Mouse (Mus musculus): ENCODE measurements around the gene Nedd9.

The Nedd9 gene

GRCm38 (mm10) chr13:41337407-41337806, 149.8 kb downstream of the Nedd9 start:
- no peak for DNase-seq

GRCm38 (mm10) chr13:41336260-41336659, 150.9 kb downstream of the Nedd9 start:
- DNase-seq = no peak

DNA sequence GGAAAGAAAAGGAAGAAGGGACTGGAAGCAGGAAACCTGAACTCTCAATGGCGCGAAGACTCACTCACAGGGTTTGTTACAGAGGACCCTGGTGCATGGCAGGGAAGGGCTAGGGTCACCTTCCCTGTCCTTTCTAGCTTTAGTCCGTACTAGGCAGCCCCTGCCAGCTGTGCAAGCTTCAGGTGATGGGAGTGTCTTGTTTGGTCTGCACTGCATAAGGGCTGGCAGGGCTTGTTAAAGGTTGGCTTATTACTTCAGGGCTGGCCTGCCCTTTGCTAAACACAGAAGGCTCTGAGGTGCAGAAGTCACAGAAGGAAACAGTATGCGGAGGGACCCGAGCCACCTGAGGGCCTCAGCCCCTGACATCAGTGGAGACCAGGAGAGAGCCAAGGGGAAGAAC, 151.4 kb downstream of the Nedd9 start:
- DNase-seq = no peak

- DNase-seq = no peak
Measured at GRCm38 (mm10) chr13:41334641-41335000, 152.5 kb downstream of the Nedd9 start.

DNA sequence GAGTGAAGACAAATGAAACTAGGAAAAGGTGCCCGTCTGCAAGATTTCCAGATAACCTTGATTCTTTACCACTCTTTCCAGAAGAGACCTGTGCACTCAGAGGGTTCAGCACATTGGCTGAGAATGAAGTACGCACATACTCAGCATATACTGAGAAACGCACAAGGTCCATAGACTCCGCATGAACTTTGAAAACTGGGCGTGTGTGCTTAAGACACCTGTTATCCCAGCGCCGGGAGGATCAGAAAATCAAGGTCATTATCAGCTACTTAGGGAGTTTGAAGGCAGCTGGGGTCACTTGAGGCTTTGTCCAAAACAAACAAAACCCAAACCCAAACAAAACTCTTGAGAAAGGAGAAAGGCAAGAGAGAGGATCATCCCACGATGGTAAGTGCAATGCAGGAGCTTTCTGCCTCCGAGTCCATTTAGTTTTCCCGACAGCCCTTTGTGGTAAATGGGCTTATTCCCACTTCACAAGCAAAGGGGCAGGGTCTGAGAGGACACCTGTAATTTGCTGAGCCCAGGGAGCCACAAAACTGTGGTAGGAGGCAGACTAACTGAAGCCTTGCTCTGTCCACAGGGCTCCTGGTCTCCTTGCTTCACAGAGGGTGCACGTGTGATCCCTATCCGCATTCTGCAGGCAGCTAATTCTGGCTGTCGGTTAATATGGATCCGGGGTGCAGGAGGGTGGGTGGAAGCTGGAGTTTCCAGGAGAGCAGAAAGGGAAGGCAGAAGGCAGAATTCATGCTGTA, 153.1 kb downstream of the Nedd9 start:
- no peak for DNase-seq

DNA sequence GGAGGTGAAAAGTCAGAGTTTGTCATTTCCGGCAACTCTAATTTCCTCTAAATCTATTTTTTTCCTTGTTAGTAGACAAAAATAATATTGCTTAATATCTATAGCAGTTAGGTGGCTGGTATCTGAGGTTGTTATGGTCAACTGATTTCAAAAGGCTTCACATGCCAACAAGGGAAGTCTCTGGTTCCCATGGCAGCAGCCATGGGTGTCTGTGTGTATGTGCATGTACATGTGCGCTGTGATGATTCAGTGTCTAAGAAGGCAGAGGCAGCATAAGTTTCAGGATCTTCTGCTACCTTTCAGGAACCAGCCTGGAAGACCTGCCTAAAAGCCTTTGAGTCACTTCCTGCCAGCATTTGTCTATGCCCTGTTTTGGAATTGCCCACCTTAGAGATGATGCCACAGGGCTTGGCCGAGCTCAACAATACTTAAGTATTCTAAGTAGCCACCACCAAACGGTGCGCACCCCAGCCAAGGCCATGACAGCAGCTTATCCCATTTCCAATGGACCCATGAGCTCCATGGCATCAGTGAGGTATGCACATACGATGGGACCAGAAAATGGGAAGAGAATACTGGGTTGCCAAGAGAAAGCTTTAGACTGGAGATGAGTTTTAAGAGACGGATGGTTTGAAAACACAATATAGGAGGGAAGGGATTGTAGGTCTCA, 155.4 kb downstream of the Nedd9 start:
- no peak for DNase-seq

GRCm38 (mm10) chr13:41330589-41331345, 156.4 kb downstream of the Nedd9 start:
- DNase-seq = no peak

DNA sequence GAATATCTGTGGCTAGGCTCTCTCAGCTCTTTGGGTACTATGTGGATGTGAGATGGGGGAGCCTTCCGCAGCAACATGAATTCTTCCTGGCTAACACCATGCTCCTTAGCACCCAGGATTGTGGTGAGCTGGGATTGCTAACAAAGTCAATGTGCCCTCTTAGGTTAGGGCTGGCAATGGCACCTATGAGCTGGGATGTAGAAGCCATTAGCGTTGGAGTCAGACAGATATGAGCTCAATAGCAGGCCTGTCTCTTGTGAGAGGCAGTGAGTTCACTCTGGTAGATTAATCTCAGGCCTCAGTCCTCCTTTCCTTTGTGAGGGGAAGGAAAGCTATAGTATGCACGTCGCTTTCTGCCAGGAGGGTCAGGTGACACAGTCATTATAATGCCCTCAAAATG, 157.1 kb downstream of the Nedd9 start:
- no peak for DNase-seq

GRCm38 (mm10) chr13:41328481-41328880, 158.7 kb downstream of the Nedd9 start:
- no peak for DNase-seq

GRCm38 (mm10) chr13:41327546-41327945, 159.6 kb downstream of the Nedd9 start:
- no peak for DNase-seq

- no peak for DNase-seq
Measured at GRCm38 (mm10) chr13:41326134-41326533, 161.0 kb downstream of the Nedd9 start.

- no peak for DNase-seq
Measured at GRCm38 (mm10) chr13:41325346-41325745, 161.8 kb downstream of the Nedd9 start.

- no peak for DNase-seq
Measured at GRCm38 (mm10) chr13:41324631-41325030, 162.5 kb downstream of the Nedd9 start.

- DNase-seq = no peak
Measured at GRCm38 (mm10) chr13:41321433-41321832, 165.7 kb downstream of the Nedd9 start.

GRCm38 (mm10) chr13:41320749-41321148, 166.4 kb downstream of the Nedd9 start:
- no peak for DNase-seq

DNA sequence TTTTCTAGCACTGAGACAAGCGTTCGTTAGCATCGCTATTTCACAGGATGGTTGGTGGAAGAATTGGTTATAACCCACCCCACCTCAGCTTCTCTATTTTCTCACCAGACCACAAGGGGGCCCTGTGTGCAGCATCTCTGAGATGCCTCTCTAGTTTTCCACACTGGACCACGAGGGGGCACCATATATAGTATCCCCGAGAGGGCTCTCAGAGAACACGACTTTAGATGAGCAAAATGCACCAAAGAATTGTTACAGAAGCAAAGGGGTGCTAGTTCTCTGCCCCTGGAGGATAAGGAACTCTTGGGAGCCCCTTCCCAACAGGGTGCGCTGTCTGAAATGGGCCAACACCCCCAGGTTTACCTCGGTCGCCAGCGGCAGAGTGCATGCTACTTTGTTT, 184.4 kb downstream of the Nedd9 start:
- DNase-seq = peak; percentile 14

- no peak for DNase-seq
Measured at GRCm38 (mm10) chr13:41300037-41300436, 187.1 kb downstream of the Nedd9 start.

DNA sequence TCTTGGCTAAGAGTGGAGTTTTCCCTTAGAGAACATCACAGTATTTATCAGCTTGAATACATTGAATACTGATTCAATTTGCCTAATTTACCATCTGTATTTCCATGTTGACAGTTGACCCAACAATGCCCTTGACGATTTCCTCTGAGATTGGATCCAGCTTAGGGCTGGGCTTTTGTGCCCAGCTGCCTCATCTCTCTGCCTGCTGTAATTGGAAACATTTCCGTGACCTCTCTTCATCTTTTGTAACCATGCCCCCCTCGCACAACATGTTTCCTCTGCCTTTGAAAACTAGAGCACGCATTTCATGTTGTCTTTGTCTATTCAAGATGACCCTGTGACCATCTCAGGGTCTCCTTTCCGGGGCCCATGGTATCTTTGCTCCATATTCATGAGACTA, 188.2 kb downstream of the Nedd9 start:
- no peak for DNase-seq

- no peak for DNase-seq
Measured at GRCm38 (mm10) chr13:41298533-41298932, 188.6 kb downstream of the Nedd9 start.

DNA sequence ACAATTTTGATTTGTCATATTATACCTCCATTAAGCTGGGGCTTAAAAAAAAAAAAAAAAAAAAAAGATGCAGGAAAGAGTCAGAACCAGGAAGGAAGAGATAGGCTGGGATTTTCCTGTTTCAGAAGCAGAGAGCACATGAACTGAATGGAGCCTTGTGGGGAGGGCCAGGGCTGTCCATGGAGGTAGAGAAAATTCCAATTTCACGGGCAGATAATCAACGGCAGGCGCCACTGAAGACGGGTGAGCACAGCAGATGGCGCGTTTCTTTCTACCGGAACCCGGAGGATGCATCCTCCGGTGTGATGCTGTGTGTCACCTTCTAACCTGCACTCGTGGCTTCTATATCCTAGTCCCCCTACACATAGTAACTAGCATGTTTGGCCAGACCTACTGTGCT, 190.8 kb downstream of the Nedd9 start:
- no peak for DNase-seq

DNA sequence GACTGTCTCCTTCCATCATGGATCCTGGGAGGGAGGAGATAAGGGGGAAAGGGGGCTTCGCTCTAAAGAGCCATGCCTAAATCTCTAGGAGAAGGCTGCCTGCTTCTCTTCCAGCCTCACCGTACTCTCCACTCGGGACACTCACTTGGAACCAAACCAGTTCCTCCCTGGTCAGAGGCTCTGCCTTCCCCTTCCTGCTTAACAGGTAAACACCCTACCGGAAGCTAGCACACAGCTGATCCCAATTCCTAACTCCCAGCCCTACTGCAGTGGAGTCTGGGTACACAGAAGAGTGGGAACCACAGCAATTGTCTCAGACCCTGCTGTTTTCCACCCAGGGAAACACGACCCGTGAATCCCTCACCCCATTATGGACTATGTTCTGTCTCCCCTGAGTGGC, 191.3 kb downstream of the Nedd9 start:
- no peak for DNase-seq

DNA sequence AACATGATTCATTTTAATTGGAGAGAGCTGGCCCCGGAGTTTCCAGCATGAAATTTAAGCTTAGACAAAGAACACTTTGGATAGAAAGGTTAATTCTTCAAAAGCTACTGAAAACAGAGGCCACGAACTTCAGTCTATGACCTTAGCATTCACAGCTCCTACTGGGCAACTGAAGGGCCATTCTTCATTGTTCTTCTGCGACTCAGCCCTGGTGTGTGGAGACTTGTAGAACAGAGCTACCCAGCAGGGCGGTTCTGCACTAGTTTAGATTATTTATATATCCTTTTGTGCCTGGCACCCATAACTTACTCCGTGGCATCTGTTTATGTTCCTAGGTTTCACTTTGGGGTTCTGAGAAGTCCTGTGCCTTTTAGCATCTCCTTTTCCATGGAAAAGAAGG, 193.6 kb downstream of the Nedd9 start:
- DNase-seq = no peak

DNA sequence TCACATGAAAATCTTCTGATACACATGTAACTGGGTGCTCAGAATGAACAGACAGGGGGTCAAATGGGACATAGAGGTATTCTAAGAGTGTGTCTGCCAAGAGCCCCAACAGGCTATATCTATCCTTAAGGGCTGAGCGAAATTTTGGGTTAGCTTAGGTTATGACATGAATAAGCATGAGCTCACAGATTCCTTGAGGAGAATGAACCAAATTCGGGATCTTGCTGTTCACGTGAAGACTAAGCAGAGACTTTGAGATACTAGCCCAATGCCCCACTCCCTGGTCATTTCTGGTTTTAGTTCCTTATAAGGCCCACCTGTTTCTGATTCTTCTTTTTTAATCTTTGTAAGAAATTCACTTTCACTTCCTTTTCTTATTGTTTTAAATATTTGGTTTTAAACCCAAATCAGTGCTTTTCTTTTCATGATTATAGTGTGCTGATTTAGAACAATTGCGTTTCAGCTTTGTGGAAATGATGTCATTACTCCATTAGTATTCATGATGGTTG, 195.6 kb downstream of the Nedd9 start:
- no peak for DNase-seq

GRCm38 (mm10) chr13:41286285-41286684, 200.9 kb downstream of the Nedd9 start:
- no peak for DNase-seq

Measured in cerebellum, adult 11-12 months (tissue).